Mouse (Mus musculus): Measurements from ENCODE around the gene Olfr1238.

- TF ChIP-seq USF1 (IDR thresholded peaks at IDR 0.05; ENCODE audit: low read depth) (no peak), POLR2A (IDR thresholded peaks at IDR 0.05; ENCODE audit: insufficient read length, low read depth) (no peak), TCF12 (IDR thresholded peaks at IDR 0.05; ENCODE audit: insufficient read depth, poor library complexity, severe bottlenecking) (no peak), CEBPB (IDR thresholded peaks at IDR 0.05; ENCODE audit: insufficient read depth, poor library complexity, severe bottlenecking) (no peak)
Observed at GRCm38 (mm10) chr2:89409576-89409975, at the start of gene Olfr1238.

Data from myocyte (in vitro differentiated cells).